Mouse (Mus musculus) small intestine, adult 2 months (tissue): ENCODE results near the gene Olfr205.

Experiments
- CTCF ChIP-seq: fragments of 200-500 bp; IDR thresholded peaks from 2 replicates; pipeline ENCODE4 v1.5.1; 2012; ENCODE audit warnings: low read depth, mild to moderate bottlenecking, control low read depth, inconsistent platforms, low read length, moderate library complexity, mixed read lengths; ENCODE audit not compliant: insufficient replicate concordance, insufficient read length; ENCODE audit errors: extremely low read depth
- POLR2A ChIP-seq: fragments of 200-500 bp; IDR thresholded peaks from 2 replicates; pipeline ENCODE4 v1.6.1; 2012; ENCODE audit warnings: low read depth, mild to moderate bottlenecking, control low read depth, inconsistent platforms, low read length, moderate library complexity

DNA sequence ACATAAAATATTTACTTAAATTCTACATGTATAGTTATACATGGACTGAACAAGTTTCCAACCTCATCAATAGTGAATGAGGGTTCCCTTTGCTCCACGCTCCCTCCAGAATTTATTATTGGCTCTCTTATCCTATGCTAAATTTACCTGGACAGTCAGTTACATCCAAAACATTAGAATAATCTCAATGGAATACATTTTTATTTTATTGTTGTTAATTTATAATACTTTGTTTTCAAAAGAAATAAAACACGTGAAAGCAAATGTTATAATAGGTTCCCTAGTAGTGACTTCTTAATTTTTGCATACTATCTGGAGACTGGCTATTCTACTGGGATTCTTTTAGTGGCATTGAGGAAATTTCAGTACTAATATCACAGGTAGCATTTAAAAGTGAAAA, 32.4 kb downstream of the Olfr205 start, which contains the start of gene Olfr203:
- TF ChIP-seq POLR2A (no peak), CTCF (no peak)
